Mouse (Mus musculus) kidney, postnatal 25 days (tissue): ENCODE measurements at regions not wholly inside any gene's neighbourhood (a gene's known extent, or its start where the extent isn't known, plus 50 kb on each side); places are given as distances from the start of the nearest gene placed in this dataset.
A peak's percentile ranks its signal among the peaks of the same experiment; 100 is the strongest.
"Not testable (repeated sequence)": the region's sequence is repeated elsewhere in the genome, so short reads cannot be mapped to it uniquely, and the experiment has no call there.

ENCODE experiments used
- DNase-seq, 2 experiments: peaks; one replicate each; pipeline ENCODE4 v3.0.0; 2021; ENCODE audit warnings: mixed read lengths in 2 of 2

GRCm38 (mm10) chr4:18349157-18349556, 1256.1 kb upstream of the Gm12353 start:
- no peak for DNase-seq

GRCm38 (mm10) chr4:18365514-18365913, 1239.7 kb upstream of the Gm12353 start:
- DNase-seq = no peak

DNA sequence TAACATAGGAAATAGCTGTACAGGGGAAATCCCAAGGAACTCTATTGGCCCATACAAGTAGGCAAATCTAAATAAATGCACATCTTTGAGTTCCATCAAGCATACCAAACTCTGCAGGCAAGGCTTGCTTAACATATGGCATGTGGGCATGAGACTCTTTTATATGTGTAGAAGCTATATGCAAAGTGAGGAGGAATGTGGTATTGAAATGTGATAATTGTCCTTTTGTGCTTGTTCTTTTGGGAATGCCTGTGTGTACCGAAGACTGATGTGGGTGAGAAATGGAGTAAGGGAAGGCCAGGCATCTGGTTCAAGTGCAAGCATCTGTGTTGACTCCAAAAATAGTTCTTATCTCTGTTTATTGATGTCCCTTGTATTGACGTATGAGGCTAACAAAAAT, 1239.3 kb upstream of the Gm12353 start:
- DNase-seq = no peak

- no peak for DNase-seq
Observed at GRCm38 (mm10) chr4:18394815-18395521, 1210.3 kb upstream of the Gm12353 start.

DNA sequence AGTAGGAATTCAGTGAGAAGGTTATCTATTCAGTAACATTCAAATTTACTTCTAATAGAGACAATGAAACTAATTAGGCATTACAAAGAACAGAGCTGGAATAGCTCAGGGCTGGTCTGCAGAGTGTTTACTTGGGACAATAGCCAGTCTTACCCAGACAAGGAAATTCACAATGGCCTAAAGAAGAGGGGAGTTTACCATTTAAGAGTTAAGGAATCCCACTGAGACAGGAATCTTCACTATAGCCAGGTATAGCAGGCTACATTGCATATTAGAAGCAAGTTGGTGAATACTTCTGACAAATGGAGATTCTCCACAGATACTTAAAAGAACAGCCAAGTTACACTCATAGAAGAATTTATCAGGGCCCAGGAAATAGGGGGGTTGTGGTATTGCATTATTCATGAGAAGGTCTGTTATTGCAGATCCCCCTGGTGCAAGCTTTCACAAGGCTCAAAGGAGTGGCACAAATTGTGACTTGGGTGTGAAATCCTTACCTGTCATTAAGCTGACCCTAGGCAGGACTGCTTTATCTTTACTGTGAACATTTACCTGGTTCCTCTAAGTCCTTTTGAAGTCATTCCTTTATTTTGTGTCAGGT, 1209.6 kb upstream of the Gm12353 start:
- DNase-seq = not testable (repeated sequence)

DNA sequence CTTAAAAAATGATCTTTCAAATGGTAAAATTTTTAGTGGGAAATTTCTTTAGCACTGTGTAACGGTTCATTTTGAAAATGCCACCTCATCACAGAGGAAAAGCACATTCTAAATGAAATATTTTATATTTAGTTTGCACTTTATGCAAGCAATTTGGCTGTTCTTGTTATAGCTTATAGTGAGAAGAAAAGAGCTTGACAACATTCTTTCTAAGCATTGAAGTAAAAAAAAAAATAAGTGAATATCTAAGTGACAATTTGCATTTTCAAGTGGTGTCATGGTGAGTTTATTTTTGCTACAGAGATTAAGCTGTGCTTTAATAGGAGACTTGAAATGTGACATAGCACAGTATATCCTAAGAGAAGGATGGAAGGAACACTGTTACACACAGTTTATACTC, 1194.9 kb upstream of the Gm12353 start:
- DNase-seq = no peak

DNA sequence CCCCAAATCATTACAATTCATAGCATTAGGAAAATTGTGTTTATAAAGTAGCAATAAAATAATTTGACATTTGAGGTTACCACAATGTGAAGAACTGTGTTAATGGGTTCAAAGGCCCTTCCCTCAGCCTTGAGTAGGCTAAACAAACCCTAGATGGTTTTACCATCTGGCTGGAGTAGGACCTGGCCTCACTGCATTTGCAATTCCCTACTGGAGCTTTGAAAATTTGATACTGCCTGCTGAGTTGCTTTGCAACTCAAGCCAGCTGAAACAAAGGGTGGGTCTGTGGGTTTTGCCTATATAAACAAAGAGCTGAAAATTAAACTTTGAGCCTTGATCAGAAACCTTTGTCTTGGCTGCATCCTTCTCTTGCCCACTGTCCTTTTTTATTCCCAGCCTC, 1163.9 kb upstream of the Gm12353 start:
- DNase-seq = no peak

DNA sequence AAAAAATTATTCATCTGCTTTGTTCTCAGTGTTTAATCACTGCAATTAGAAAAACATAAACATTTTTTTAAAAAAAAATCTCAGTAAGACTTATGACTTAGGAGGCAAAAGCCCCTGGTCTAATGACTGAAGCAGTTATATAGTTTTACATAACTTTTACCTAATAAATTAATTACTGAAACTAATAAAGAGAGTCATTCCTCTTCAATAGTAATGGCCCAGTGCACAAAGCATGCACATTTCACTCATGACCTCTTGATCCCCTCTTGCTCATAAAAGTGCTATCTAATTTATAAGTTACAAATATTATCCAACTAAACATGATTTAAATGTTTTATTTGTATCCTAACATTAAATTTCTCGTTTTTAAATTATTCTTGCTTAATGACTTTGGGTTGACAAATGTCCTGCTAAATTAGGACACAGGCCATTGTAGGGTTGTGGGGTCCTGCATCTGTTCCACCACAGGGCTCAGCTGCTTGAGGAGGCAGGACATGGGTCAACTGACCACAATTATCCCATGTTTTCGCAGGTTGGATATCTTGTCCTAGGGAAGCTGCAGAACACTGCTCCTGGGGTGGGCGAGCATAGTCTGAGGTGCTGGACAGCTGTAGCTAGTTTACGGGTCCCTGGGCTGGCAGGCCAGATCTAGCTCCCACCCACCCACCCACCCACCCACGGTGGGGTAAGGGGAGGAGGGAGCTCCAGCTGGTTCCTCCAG, 1160.8 kb upstream of the Gm12353 start:
- DNase-seq = peak in 1 of 2 experiments; percentile 2

- DNase-seq = no peak
Observed at GRCm38 (mm10) chr4:18461641-18462040, 1143.6 kb upstream of the Gm12353 start.

GRCm38 (mm10) chr4:18468271-18468670, 1137.0 kb upstream of the Gm12353 start:
- DNase-seq = not testable (repeated sequence)

- no peak for DNase-seq
Observed at GRCm38 (mm10) chr4:18469534-18469933, 1135.7 kb upstream of the Gm12353 start.
